Mouse (Mus musculus) heart, postnatal 4 days (tissue): ENCODE measurements around the gene Usf3. TPM values are rescaled to one million over a fixed set of nuclear protein-coding genes. Genes with fewer than 3 reads are reported as not detected.

Experiments
- DNase-seq: peaks from one replicate; pipeline ENCODE4 v3.0.0; 2021
- total RNA-seq, 2 experiments: library from RNA; stranded (reverse); gene quantifications; 2 replicates each; pipeline ENCODE4 v1.2.3; 2021

The Usf3 gene
- 10 to 100 TPM; 22.2 to 24.2 TPM for total RNA-seq

- DNase-seq = peak; percentile 67
These were observed at the start of gene Usf3 for GRCm38 (mm10) chr16:44173155-44173941. Usf3 (plus strand) TSS chr16:44173246.

GRCm38 (mm10) chr16:44123786-44124185, 49.3 kb upstream of the Usf3 start:
- DNase-seq = no peak

GRCm38 (mm10) chr16:44124713-44125112, 48.3 kb upstream of the Usf3 start:
- no peak for DNase-seq

GRCm38 (mm10) chr16:44125436-44125835, 47.6 kb upstream of the Usf3 start:
- no peak for DNase-seq

GRCm38 (mm10) chr16:44126437-44126836, 46.6 kb upstream of the Usf3 start:
- no peak for DNase-seq

- DNase-seq = no peak
These were observed 40.7 kb upstream of the Usf3 start for GRCm38 (mm10) chr16:44132300-44132699.

- DNase-seq = no peak
These were observed 39.9 kb upstream of the Usf3 start for GRCm38 (mm10) chr16:44133187-44133586.

- DNase-seq = no peak
These were observed 36.5 kb upstream of the Usf3 start for GRCm38 (mm10) chr16:44136511-44137021.

- DNase-seq = no peak
These were observed 34.6 kb upstream of the Usf3 start for GRCm38 (mm10) chr16:44138377-44138978.

- DNase-seq = peak; percentile 86
These were observed 34.0 kb upstream of the Usf3 start for GRCm38 (mm10) chr16:44138979-44139535.

GRCm38 (mm10) chr16:44139536-44140185, 33.4 kb upstream of the Usf3 start, which contains the start of the genes Atp6v1a and Naa50:
Atp6v1a (minus strand) TSS chr16:44139705.
Naa50 (plus strand) TSS chr16:44139830.
- DNase-seq = peak; percentile 95

- DNase-seq = peak; percentile 80
These were observed 32.8 kb upstream of the Usf3 start for GRCm38 (mm10) chr16:44140186-44140787.

- peak; percentile 17 for DNase-seq
These were observed 31.6 kb upstream of the Usf3 start for GRCm38 (mm10) chr16:44141483-44141882.

- DNase-seq = no peak
These were observed 23.9 kb upstream of the Usf3 start for GRCm38 (mm10) chr16:44149002-44149767.

GRCm38 (mm10) chr16:44154497-44155057, 18.5 kb upstream of the Usf3 start:
- DNase-seq = no peak

- no peak for DNase-seq
These were observed 13.7 kb upstream of the Usf3 start for GRCm38 (mm10) chr16:44159325-44159724.

GRCm38 (mm10) chr16:44163831-44164230, 9.2 kb upstream of the Usf3 start:
- DNase-seq = no peak

- no peak for DNase-seq
These were observed 7.9 kb upstream of the Usf3 start for GRCm38 (mm10) chr16:44165182-44165581.

- no peak for DNase-seq
These were observed 4.1 kb upstream of the Usf3 start for GRCm38 (mm10) chr16:44168990-44169389.

- DNase-seq = peak; percentile 99
These were observed 520 bp upstream of the Usf3 start for GRCm38 (mm10) chr16:44172297-44173154.
